Mouse (Mus musculus) lung, adult 2 months (tissue): Measurements from ENCODE around the gene 4932415D10Rik.

ENCODE experiments used
- CTCF ChIP-seq: fragments of 200-500 bp; IDR thresholded peaks from 2 replicates; pipeline ENCODE4 v1.5.1; 2011; ENCODE audit warnings: mild to moderate bottlenecking, low read length, control low read depth; ENCODE audit not compliant: insufficient read depth
- POLR2A ChIP-seq: fragments of 200-500 bp; IDR thresholded peaks from 2 replicates; pipeline ENCODE4 v1.6.1; 2011; ENCODE audit warnings: low read depth, mild to moderate bottlenecking, control low read depth, low read length, borderline replicate concordance; ENCODE audit errors: extremely low read depth

- TF ChIP-seq CTCF (no peak), POLR2A (no peak)
Observed at GRCm38 (mm10) chr10:82320134-82320533, 3.8 kb upstream of the 4932415D10Rik start.
